Mouse (Mus musculus): Measurements from ENCODE around the gene Adamtsl1. TPM values are rescaled to one million over a fixed set of nuclear protein-coding genes. Genes with fewer than 3 reads are reported as not detected.

Gene Adamtsl1
- polyA plus RNA-seq, 2 experiments: 0.11 to 0.23 TPM

GRCm38 (mm10) chr4:85819921-85820320 is 305.9 kb downstream of the Adamtsl1 start:
- H3K4me2 ChIP-seq (ENCODE audit: low read depth): no peak overlapping the region
- ATAC-seq (ENCODE audit: insufficient read depth) (no peak), DNase-seq (ENCODE audit: low read depth in 3 of 3, low spot score in 3 of 3) (no peak)
- WGBS (ENCODE audit: insufficient replicate concordance): 11% methylated on average over 1 of the region's 1 CpGs
- H3K9ac ChIP-seq (replicated peaks): no peak overlapping the region
- H3K4me3 ChIP-seq (ENCODE audit: insufficient read depth in 1 of 2, low read depth in 2 of 2, low read length in 2 of 2): no peak overlapping the region
- TF ChIP-seq CTCF (IDR thresholded peaks at IDR 0.05; ENCODE audit: low read depth) (no peak), EP300 (IDR thresholded peaks at IDR 0.05; ENCODE audit: low read depth) (no peak)
- H3K9me3 ChIP-seq (ENCODE audit: control insufficient read depth, low read length): no peaks in the 10 kb centered on the region
- H3K4me1 ChIP-seq (replicated peaks; ENCODE audit: control insufficient read depth in 2 of 2, insufficient read depth in 2 of 2, low read length in 1 of 2): no peaks in the 10 kb centered on the region
- H3K27me3 ChIP-seq (ENCODE audit: control insufficient read depth, insufficient read depth, low read length): no peaks in the 10 kb centered on the region
- H3K27ac ChIP-seq: no peak overlapping the region
- H3K36me3 ChIP-seq (replicated peaks; ENCODE audit: control insufficient read depth, insufficient read depth, low read depth): no peaks in the 10 kb centered on the region

DNA sequence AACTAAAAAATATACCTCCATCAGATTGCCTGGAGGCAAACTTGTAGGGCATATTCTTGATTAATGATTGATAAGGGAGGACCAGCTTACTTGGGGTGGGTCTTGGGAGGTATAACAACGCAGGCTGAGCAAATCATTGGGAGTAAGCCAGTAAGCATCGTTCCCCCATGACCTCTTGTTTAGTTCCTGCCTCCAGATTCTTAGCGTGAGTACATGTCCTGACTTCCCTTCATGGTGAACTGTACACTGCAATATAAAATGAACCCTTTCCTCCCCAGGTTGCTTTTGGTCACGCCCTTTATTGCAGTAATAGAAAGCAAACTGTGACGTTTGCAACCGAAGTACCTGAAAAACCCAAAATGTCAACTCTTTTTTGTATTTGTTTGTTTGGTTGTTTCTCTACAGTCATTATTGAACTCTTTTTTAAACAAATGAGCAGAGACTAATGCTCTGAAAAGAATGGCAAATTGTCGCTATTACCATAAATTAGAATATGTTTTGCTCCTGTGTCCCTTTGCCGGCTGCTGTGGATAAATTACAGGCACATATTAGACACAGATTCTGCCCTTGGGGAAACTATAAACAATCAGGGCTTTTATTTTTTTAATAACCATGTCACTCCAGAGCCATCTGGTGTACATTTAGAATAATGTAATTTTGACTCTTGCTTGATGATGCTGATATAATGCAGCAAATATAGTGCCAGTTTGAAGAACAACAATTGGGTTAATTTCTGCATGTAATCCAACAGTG is 310.2 kb downstream of the Adamtsl1 start:
- Histone ChIP-seq H3K27me3 (ENCODE audit: control insufficient read depth, insufficient read depth, low read length) (no peaks in the 10 kb centered on the region), H3K4me1 (replicated peaks; ENCODE audit: control insufficient read depth in 2 of 2, insufficient read depth in 2 of 2, low read length in 1 of 2) (no peaks in the 10 kb centered on the region), H3K36me3 (replicated peaks; ENCODE audit: control insufficient read depth, insufficient read depth, low read depth) (no peaks in the 10 kb centered on the region), H3K27ac (no peak overlapping the region), H3K9me3 (ENCODE audit: control insufficient read depth, low read length) (no peaks in the 10 kb centered on the region), H3K4me3 (ENCODE audit: insufficient read depth in 1 of 2, low read depth in 2 of 2, low read length in 2 of 2) (no peak overlapping the region), H3K4me2 (ENCODE audit: low read depth) (no peak overlapping the region), H3K9ac (replicated peaks) (no peak overlapping the region)
- WGBS (ENCODE audit: insufficient replicate concordance): 61% methylated on average over 8 of the region's 8 CpGs
- TF ChIP-seq CTCF (IDR thresholded peaks at IDR 0.05; ENCODE audit: low read depth): no peak
- TF ChIP-seq EP300 (IDR thresholded peaks at IDR 0.05; ENCODE audit: low read depth): no peak
- DNase-seq (ENCODE audit: low read depth in 3 of 3, low spot score in 3 of 3): no peak
- ATAC-seq (ENCODE audit: insufficient read depth): no peak

DNA sequence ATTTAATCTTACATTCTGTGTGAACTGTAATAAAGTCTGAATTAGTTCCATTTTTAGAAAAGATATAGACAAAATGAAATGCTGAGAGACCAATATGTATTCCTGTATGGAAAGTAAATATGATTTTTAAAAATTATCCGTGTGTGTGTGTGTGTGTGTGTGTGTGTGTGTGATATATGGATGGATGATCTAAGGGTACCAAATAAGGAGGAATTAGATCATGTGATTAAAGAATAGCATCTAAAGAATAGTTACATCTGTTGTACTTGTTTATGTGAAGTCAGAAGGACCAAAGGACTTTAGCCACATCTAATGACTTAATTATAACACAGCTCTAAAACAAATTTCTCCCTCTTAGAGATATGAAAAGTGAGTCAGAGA is 310.7 kb downstream of the Adamtsl1 start:
- DNase-seq (ENCODE audit: low read depth in 3 of 3, low spot score in 3 of 3) (no peak), ATAC-seq (ENCODE audit: insufficient read depth) (no peak)
- Histone ChIP-seq H3K27me3 (ENCODE audit: control insufficient read depth, insufficient read depth, low read length) (no peaks in the 10 kb centered on the region), H3K4me1 (replicated peaks; ENCODE audit: control insufficient read depth in 2 of 2, insufficient read depth in 2 of 2, low read length in 1 of 2) (no peaks in the 10 kb centered on the region), H3K36me3 (replicated peaks; ENCODE audit: control insufficient read depth, insufficient read depth, low read depth) (no peaks in the 10 kb centered on the region), H3K4me3 (ENCODE audit: insufficient read depth in 1 of 2, low read depth in 2 of 2, low read length in 2 of 2) (no peak overlapping the region), H3K27ac (no peak overlapping the region), H3K9me3 (ENCODE audit: control insufficient read depth, low read length) (no peaks in the 10 kb centered on the region), H3K4me2 (ENCODE audit: low read depth) (no peak overlapping the region), H3K9ac (replicated peaks) (no peak overlapping the region)
- 48% methylated on average over 1 of the region's 1 CpGs for WGBS (ENCODE audit: insufficient replicate concordance)
- TF ChIP-seq EP300 (IDR thresholded peaks at IDR 0.05; ENCODE audit: low read depth) (no peak), CTCF (IDR thresholded peaks at IDR 0.05; ENCODE audit: low read depth) (no peak)

GRCm38 (mm10) chr4:85837058-85837457 is 323.1 kb downstream of the Adamtsl1 start:
- no peaks in the 10 kb centered on the region for H3K27me3 ChIP-seq (ENCODE audit: control insufficient read depth, insufficient read depth, low read length)
- H3K4me1 ChIP-seq (replicated peaks; ENCODE audit: control insufficient read depth in 2 of 2, insufficient read depth in 2 of 2, low read length in 1 of 2): no peaks in the 10 kb centered on the region
- H3K36me3 ChIP-seq (replicated peaks; ENCODE audit: control insufficient read depth, insufficient read depth, low read depth): no peaks in the 10 kb centered on the region
- H3K4me2 ChIP-seq (ENCODE audit: low read depth): no peak overlapping the region
- no peak for ATAC-seq (ENCODE audit: insufficient read depth)
- DNase-seq (ENCODE audit: low read depth in 3 of 3, low spot score in 3 of 3): no peak
- no peaks in the 10 kb centered on the region for H3K9me3 ChIP-seq (ENCODE audit: control insufficient read depth, low read length)
- H3K4me3 ChIP-seq (ENCODE audit: insufficient read depth in 1 of 2, low read depth in 2 of 2, low read length in 2 of 2): no peak overlapping the region
- no peak overlapping the region for H3K9ac ChIP-seq (replicated peaks)
- TF ChIP-seq EP300 (IDR thresholded peaks at IDR 0.05; ENCODE audit: low read depth) (no peak), CTCF (IDR thresholded peaks at IDR 0.05; ENCODE audit: low read depth) (no peak)
- no peak overlapping the region for H3K27ac ChIP-seq

GRCm38 (mm10) chr4:85837532-85837965 is 323.6 kb downstream of the Adamtsl1 start:
- DNase-seq (ENCODE audit: low read depth in 3 of 3, low spot score in 3 of 3) (no peak), ATAC-seq (ENCODE audit: insufficient read depth) (no peak)
- no peaks in the 10 kb centered on the region for H3K9me3 ChIP-seq (ENCODE audit: control insufficient read depth, low read length)
- H3K27me3 ChIP-seq (ENCODE audit: control insufficient read depth, insufficient read depth, low read length): no peaks in the 10 kb centered on the region
- H3K27ac ChIP-seq: no peak overlapping the region
- H3K4me1 ChIP-seq (replicated peaks; ENCODE audit: control insufficient read depth in 2 of 2, insufficient read depth in 2 of 2, low read length in 1 of 2): no peaks in the 10 kb centered on the region
- TF ChIP-seq EP300 (IDR thresholded peaks at IDR 0.05; ENCODE audit: low read depth) (no peak), CTCF (IDR thresholded peaks at IDR 0.05; ENCODE audit: low read depth) (no peak)
- WGBS (ENCODE audit: insufficient replicate concordance): 37% methylated on average over 5 of the region's 5 CpGs
- H3K4me2 ChIP-seq (ENCODE audit: low read depth): no peak overlapping the region
- H3K9ac ChIP-seq (replicated peaks): no peak overlapping the region
- no peak overlapping the region for H3K4me3 ChIP-seq (ENCODE audit: insufficient read depth in 1 of 2, low read depth in 2 of 2, low read length in 2 of 2)
- no peaks in the 10 kb centered on the region for H3K36me3 ChIP-seq (replicated peaks; ENCODE audit: control insufficient read depth, insufficient read depth, low read depth)
